Mouse (Mus musculus) spleen, adult 2 months (tissue): Measurements from ENCODE around the gene Mis18a. TPM values are rescaled to one million over a fixed set of nuclear protein-coding genes. Genes with fewer than 3 reads are reported as not detected.
A peak's percentile ranks its signal among the peaks of the same experiment; 100 is the strongest.

Source experiments
- DNase-seq, 2 experiments: peaks; one replicate each; pipeline versions ENCODE4 v3.0.0 to v3.0.0-alpha.2; 2012 to 2021; ENCODE audit warnings: low spot score in 2 of 2, low read depth in 1 of 2
- H3K27ac ChIP-seq: fragments of 200-500 bp; 2 replicates; pipeline ENCODE4 v1.5.1; 2012; ENCODE audit warnings: low read length, inconsistent platforms; ENCODE audit not compliant: insufficient read depth
- H3K27me3 ChIP-seq: fragments of 200-500 bp; 2 replicates; pipeline ENCODE4 v1.6.1; 2012; ENCODE audit warnings: mild to moderate bottlenecking, moderate library complexity, low read length, inconsistent platforms; ENCODE audit not compliant: control insufficient read depth, insufficient read depth
- H3K36me3 ChIP-seq: fragments of 200-500 bp; 2 replicates; pipeline ENCODE4 v1.6.1; 2012; ENCODE audit warnings: mild to moderate bottlenecking, low read length, inconsistent platforms; ENCODE audit not compliant: control insufficient read depth, insufficient read depth
- H3K4me1 ChIP-seq: fragments of 200-500 bp; 2 replicates; pipeline ENCODE4 v1.6.1; 2011; ENCODE audit warnings: inconsistent platforms; ENCODE audit not compliant: control insufficient read depth, insufficient read depth, insufficient read length
- H3K4me3 ChIP-seq: fragments of 200-500 bp; 2 replicates; pipeline ENCODE4 v1.5.1; 2011; ENCODE audit warnings: mild to moderate bottlenecking, inconsistent platforms; ENCODE audit not compliant: insufficient read depth, insufficient read length; ENCODE audit errors: extremely low read depth
- CTCF ChIP-seq: fragments of 200-500 bp; IDR thresholded peaks from 2 replicates; pipeline ENCODE4 v1.5.1; 2011; ENCODE audit warnings: mild to moderate bottlenecking, inconsistent platforms; ENCODE audit not compliant: insufficient read depth, insufficient read length, insufficient replicate concordance; ENCODE audit errors: extremely low read depth
- POLR2A ChIP-seq: fragments of 200-500 bp; IDR thresholded peaks from 2 replicates; pipeline ENCODE4 v1.6.1; 2011; ENCODE audit warnings: low read depth, low read length, inconsistent platforms
- WGBS: fragments of 180-500 bp; shearing (Covaris S2); methylation state at CpG from one replicate; pipeline ENCODE4 v1.1.7; 2018; 5-methylcytosine and 5-hydroxymethylcytosine counted together
- polyA plus RNA-seq: library from polyadenylated mRNA; depleted of rRNA; stranded (reverse); fragments of >200 nt; gene quantifications from 2 replicates; pipeline ENCODE4 v1.2.3, GENCODE M21; 2012; rRNA removed

Mis18a gene
- polyA plus RNA-seq, 1 experiment = 14.6 TPM

GRCm38 (mm10) chr16:90676920-90677574 lies 50.2 kb downstream of the Mis18a start:
- 6% methylated on average over 20 of the region's 20 CpGs for WGBS
- TF ChIP-seq CTCF (no peak), POLR2A (no peak)
- H3K27ac ChIP-seq = no peak overlapping the region
- no peaks in the 10 kb centered on the region for H3K4me1 ChIP-seq
- no peaks in the 10 kb centered on the region for H3K36me3 ChIP-seq
- peak in 1 of 2 experiments; percentile 4 for DNase-seq
- H3K27me3 ChIP-seq = no peaks in the 10 kb centered on the region
- no peak overlapping the region for H3K4me3 ChIP-seq

GRCm38 (mm10) chr16:90674651-90675050 lies 52.6 kb downstream of the Mis18a start:
- H3K27me3 ChIP-seq = no peaks in the 10 kb centered on the region
- no peak overlapping the region for H3K4me3 ChIP-seq
- no peaks in the 10 kb centered on the region for H3K4me1 ChIP-seq
- WGBS = 96% methylated on average over 6 of the region's 6 CpGs
- H3K36me3 ChIP-seq = no peaks in the 10 kb centered on the region
- DNase-seq = no peak
- no peak overlapping the region for H3K27ac ChIP-seq
- TF ChIP-seq CTCF (no peak), POLR2A (no peak)

GRCm38 (mm10) chr16:90673507-90674354 lies 53.5 kb downstream of the Mis18a start:
- H3K27me3 ChIP-seq = no peaks in the 10 kb centered on the region
- H3K36me3 ChIP-seq = no peaks in the 10 kb centered on the region
- 88% methylated on average over 21 of the region's 21 CpGs for WGBS
- DNase-seq = no peak
- no peak overlapping the region for H3K4me3 ChIP-seq
- no peaks in the 10 kb centered on the region for H3K4me1 ChIP-seq
- no peak overlapping the region for H3K27ac ChIP-seq
- TF ChIP-seq CTCF (no peak), POLR2A (no peak)

Other genes with a start within 250 kb of the Mis18a start
- 11.6 and 12.0 TPM in 2 replicates for gene Mrap, start 10.8 kb upstream of the Mis18a start, polyA plus RNA-seq
- 6.0 and 6.4 TPM in 2 replicates for gene Urb1, start 83.0 kb upstream of the Mis18a start, polyA plus RNA-seq
- gene Eva1c, start 99.3 kb upstream of the Mis18a start, polyA plus RNA-seq = 1.7 and 2.2 TPM in 2 replicates
- 10.7 and 11.7 TPM in 2 replicates for gene Cfap298, start 207.7 kb upstream of the Mis18a start, polyA plus RNA-seq